Mouse (Mus musculus) megakaryocyte, embryonic 14.5 days (primary cell): ENCODE measurements around the gene Gm21188.
"Not testable (repeated sequence)": the region's sequence is repeated elsewhere in the genome, so short reads cannot be mapped to it uniquely, and the experiment has no call there.

ENCODE experiments used
- FLI1 ChIP-seq: IDR thresholded peaks from 2 replicates; pipeline ENCODE4 v1.6.1; 2012; ENCODE audit warnings: low read length, inconsistent platforms, mixed read lengths
- GATA1 ChIP-seq: IDR thresholded peaks from 3 replicates; pipeline ENCODE4 v1.6.1; 2012; ENCODE audit warnings: mixed read lengths, low read length, inconsistent platforms, borderline replicate concordance

DNA sequence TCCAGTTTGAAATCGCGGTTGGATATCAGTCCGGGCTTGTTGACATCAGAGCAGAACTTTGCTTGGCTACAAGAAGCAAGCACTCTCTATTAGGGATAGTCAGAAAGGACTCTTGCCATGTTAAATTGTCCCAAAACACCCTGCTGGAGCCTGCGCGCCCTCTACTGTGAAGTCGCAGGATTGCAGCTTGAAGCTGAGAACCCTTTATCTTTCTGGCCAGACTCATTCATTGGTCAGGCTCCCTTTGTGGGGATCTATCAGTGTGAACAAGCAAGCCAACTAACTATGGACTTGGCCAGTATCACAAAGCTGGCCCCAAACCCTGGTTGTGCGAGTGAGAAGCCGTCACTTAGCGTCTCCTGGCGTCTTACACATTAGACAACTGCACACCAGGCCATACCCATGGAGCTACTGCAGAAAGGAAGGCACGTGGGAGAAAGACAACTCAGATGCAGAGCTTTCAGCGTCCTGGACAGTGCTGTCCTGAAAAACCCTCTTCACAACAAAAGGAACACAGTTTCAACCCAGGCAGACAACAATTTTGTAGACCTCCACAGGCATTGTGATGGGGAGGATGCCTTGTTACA is 18.1 kb upstream of the Gm21188 start:
- TF ChIP-seq FLI1, GATA1: not testable (repeated sequence)
